Mouse (Mus musculus) lung, postnatal 10 days (tissue): ENCODE data around the gene Ugt1a9.
"Not testable (repeated sequence)": the region's sequence is repeated elsewhere in the genome, so short reads cannot be mapped to it uniquely, and the experiment has no call there.

Experiments
- DNase-seq: peaks from one replicate; pipeline ENCODE4 v3.0.0; 2021

Gene Ugt1a9

DNA sequence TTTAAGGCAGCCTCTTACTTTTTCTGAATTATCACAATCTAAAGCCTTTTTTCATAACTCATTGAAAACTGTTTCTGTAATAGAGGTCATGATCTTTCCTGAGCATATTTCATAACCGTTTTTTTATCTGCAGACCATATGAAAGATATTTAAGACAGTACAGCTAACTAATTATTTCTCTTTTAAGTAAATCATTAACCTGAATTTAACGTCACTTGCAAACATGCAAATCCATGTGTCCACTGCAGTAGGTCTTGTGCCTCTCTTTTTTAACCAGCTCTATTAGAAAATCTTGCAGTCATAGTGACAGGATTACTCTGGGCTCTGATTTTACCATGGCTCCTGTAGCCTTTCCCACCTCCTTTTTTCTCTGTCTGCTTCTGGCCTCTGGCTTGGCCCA lies at the start of gene Ugt1a9:
Gene Ugt1a9 (plus strand): TSS at position 306 of the 400 bp plus-strand sequence.
- DNase-seq, result no peak

DNA sequence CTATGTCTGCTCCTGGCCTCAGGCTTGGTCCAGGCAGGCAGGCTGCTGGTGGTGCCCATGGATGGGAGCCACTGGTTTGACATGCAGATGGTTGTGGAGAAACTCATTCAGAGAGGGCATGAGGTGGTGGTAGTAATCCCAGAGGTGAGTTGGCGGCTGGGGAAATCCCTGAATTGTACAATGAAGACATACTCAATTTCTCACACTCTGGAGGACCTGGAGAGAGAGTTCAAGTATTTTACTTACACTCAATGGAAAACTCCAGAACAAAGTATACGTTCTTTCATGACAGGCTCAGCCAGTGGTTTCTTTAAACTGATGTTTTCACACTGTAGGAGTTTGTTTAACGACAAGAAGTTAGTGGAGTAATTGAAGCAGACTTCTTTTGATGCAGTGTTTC lies 45.4 kb upstream of the Ugt1a9 start:
- DNase-seq, result not testable (repeated sequence)

DNA sequence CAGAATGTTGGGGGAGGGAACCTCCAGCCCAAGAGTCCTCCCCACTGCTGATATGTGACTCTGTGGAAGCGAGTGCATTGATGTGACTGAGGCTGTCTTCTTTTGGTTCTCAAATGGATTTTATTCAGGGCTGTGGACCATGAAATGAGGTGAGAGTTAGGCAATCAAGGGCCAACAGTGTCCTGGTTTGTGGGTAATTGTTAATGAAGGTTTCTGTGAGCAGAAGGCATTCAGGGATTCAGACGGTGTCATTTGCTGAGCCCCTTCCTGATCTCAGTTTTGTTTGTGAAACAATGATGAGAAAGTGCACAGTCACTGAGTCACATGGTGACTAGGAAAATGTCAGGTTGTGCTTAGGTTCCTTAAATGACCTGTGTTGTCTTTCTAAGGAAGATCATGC lies 27.6 kb upstream of the Ugt1a9 start:
- DNase-seq, result not testable (repeated sequence)

DNA sequence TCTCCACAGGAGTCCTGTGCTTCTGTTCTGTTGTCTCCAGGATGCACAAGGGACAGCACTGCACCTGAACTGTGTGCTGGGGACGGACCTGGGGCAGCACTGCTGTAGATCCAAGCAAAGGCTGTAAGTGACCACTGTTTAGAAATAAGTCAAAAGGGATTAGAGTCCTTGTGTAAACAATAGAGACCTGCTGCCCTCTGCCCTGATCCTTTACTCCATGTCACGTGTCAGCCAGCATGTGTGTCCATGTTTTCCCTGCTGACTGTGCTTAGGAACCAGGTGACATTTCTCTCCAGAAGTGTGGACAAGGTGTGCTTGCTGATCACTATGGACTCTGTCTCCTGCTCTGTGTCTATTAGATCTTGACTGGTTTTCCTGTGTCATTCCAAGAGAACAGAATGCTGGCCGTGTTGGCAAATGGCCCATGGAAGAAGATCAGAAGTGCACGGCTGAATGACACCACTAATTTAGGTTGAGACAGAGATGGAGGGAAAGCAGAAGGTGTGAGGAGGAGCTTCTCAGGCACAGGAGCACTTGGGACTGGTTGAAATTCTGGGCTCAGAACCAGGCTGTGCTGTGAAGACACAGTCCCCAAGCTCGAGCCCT lies 25.7 kb upstream of the Ugt1a9 start:
- not testable (repeated sequence) for DNase-seq

DNA sequence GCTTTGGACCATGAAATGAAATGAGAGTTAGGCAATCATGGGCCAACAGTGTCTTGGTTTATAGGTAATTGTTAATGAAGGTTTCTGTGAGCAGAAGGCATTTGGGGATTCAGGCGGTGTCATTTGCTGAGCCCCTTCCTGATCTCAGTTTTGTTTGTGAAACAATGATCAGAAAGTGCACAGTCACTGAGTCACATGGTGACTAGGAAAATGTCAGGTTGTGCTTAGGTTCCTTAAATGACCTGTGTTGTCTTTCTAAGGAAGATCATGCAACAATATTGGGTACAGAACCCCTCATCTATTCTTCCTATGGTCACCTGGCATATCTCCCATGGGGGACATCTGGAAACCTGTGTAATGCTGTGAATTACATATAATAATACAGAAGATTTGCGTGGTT lies 23.2 kb upstream of the Ugt1a9 start:
- not testable (repeated sequence) for DNase-seq

DNA sequence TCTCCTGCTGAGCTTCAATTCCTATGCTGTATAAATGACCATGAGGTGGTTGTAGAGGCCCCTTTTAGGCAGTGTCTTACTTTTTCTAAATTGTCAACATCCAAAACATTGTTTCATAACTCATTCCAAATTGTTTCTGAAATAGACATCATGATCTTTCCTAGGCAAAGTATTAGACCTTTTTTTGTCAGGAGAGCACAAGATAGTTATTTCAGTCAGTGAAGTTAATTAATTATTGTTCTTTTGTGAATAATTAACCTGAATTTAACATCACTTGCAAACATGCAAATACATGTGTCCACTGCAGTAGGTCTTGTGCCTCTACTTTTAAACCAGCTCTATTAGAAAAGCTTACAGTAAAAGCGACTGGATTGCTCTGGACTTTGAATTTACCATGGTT lies 15.5 kb upstream of the Ugt1a9 start, which contains the start of gene Ugt1a10:
Gene Ugt1a10 (plus strand): TSS at position 301 of the 400 bp plus-strand sequence.
- no peak for DNase-seq

DNA sequence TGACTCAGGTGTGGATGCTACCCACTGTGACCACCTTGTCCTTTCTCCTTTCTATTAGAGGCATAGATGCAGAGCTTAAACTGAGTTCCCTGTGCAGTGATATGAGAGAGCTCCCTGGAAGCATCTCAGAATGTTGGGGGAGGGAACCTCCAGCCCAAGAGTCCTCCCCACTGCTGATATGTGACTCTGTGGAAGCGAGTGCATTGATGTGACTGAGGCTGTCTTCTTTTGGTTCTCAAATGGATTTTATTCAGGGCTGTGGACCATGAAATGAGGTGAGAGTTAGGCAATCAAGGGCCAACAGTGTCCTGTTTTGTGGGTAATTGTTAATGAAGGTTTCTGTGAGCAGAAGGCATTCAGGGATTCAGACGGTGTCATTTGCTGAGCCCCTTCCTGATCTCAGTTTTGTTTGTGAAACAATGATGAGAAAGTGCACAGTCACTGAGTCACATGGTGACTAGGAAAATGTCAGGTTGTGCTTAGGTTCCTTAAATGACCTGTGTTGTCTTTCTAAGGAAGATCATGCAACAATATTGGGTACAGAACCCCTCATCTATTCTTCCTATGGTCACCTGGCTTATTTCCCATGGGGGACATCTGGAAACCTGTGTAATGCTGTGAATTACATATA lies 4.0 kb upstream of the Ugt1a9 start:
- not testable (repeated sequence) for DNase-seq

DNA sequence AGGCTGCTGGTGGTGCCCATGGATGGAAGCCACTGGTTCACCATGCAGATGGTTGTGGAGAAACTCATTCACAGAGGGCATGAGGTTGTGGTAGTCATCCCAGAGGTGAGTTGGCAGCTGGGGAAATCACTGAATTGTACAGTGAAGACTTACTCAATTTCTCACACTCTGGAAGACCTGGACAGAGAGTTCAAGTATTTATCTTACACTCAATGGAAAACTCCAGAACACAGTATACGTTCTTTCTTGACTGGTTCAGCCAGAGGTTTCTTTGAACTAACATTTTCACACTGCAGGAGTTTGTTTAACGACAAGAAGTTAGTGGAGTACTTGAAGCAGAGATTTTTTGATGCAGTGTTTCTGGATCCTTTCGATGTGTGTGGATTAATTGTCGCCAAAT lies 302 bp downstream of the Ugt1a9 start:
- no peak for DNase-seq

DNA sequence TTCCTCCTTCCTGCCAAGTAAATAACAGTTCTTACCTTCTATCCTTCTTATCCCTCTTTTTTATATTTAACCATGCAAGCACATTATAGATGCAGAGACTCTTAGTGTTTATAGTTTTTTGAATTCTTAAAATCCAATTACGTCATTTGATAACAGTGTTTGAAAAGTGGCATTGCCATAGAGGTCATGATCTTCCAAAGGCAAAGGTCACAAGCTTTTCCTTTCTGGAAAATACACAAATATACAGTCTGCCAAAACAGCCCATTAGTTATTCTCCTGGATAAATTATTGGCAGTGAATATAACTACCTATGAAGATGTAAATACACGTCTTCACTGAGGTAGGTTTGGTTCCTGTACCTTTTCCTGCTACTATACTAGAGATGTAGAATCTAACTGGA lies 3.9 kb downstream of the Ugt1a9 start:
- DNase-seq, result no peak

DNA sequence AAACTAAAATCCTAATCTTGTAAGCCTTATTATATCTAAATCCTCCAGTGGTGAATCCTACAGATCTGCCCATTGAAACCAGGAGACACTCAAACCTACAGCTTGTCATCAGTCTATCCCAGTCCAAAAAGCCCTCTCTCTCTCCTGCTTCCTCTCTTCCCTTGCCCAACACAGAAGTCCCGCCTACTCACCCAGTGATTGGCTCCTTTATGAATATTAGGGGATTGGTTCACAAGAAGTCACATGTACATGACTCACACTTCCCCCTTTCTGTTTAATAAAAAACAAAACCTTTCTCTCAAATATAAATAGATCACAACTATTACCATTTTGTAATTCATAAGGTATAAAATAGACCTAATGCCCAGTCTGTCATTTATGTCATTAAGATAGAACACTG lies 6.5 kb downstream of the Ugt1a9 start:
- DNase-seq, result no peak

DNA sequence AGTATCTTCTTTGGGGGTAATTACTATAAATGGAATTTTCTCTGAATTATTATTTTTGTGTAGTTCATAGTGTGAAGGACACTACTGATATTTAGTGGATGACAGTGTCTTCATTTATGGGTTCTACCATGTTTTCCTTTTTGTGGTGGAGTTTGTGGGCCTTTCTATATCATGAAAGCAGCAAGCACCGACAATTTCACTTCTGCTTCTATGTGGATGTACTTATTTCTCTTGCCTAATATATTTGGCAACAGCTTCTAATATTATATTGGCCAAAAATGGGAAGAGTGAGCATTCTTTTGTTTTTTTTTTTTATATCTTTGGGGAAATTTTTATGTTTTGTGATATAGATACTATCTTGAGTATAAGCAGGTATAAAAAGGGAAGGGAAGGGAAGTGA lies 11.1 kb downstream of the Ugt1a9 start:
- DNase-seq, result no peak

DNA sequence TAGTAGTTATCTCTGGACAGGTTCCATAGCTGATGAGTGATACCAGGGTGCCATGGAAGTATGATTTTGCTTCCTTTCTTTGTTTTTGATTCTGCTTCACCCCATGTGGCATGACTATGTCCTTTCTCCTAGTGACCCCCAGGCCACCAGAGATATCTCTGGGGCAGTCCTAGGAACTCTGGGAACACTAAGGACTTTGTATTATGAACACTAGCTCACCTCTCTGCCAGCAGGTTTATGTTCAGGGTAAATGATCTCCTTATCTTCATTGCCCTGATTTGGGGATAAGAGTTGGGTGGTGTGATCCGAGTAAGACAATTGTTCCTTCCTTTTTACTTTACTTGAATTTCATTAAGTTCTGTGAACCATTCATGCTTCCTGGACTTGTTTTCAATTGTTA lies 15.5 kb downstream of the Ugt1a9 start:
- no peak for DNase-seq

DNA sequence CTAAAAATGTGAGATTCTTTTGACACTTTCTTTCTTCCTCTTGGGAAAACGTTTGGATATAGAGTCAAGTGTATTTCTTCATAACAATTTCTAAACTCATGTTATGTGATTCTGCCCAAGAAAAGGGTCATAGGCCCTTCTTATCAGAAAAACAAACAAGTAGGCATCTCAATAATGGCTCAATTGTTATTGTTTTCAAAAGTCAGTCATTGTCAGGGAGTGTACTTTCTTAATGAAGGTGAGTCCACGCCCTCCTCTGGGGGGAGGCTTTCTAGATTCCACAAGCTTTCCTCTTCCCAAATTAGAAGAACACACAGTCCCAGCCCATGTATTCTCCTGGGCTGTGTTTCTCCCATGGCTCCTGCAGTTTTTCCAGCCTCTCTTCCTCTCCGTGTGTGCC lies 16.9 kb downstream of the Ugt1a9 start, which contains the start of gene Ugt1a8:
Gene Ugt1a8 (plus strand): TSS at position 301 of the 400 bp plus-strand sequence.
- no peak for DNase-seq

DNA sequence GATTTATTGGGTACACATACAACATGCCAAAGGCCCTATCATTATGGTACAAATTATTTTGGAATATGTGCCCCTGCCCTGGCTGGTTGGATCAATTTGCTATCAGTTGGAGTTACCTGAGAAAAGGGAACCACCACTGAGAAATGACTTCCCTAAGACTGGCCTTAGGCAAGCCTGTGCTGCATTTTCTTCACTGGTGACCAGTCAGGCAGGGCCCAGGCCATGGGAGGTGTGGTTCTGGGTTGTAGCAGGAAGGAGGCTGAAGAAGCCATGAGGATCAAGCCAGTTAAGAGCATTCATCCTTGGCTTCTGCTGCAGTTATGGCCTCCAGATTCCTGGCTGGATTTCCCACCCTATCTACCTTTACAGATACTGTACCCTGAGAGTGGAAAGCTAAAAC lies 21.7 kb downstream of the Ugt1a9 start:
- DNase-seq, result no peak

DNA sequence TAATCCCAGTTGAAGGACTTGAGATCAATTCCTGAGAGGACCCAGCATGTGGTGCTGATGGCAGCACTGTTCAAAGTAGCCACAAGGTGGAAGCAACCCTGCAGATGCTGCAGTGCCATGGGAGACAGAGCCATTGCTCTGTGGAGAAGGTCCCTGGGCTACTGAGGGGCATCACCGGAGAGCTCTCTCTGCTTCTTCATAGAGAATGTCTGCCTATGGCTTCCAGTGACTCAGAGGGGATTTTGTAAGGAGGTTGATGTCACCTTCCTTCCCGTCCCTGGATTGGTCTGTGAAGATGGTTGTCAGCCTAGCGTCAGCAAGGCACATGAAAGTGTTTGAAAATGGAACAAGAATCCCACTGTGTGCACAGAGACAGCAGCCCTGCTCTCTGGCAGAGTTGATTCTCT lies 23.7 kb downstream of the Ugt1a9 start:
- DNase-seq, result not testable (repeated sequence)

DNA sequence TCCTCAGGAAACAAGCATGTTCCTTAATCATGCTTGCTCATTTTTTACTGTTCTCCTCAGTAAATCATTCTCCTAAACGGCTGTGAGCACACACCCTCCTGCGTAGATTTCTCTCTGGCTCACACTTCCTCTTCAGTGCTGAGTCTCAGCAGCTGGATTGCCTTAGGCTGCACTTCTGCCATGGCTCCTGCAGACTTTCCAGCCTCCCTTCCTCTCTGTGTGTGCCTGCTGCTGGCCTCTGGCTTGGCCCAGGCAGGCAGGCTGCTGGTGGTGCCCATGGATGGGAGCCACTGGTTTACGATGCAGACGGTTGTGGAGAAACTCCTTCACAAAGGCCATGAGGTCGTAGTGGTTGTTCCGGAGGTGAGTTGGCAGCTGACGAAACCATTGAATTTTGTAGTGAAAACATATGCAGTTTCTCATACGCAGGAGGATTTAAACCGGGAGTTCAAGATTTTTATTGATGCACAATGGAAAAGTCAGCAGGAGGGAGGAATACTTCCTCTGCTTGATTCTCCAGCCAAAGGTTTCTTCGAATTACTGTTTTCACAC lies 24.4 kb downstream of the Ugt1a9 start, which contains the start of gene Ugt1a7c:
Gene Ugt1a7c (plus strand): TSS at position 122 of the 552 bp plus-strand sequence.
- DNase-seq, result peak; percentile 58

DNA sequence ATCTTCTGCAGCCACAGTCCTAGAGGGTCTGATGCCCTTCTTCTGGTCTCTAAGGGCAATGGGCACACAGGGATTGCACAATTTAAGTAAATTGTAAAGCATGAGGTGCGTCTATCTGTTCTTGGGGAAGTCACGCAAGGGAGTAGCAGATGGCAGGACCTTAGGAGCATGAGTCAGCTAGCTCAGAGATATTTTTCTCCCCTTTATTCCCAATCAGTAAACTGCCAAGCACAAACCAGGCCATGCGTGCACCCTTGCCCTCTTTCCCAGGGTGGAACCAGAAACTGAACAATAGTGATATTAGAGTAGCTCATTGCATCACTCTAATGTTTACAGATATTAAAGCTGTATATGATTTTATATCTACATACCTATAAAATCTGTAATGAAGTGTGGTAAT lies 27.9 kb downstream of the Ugt1a9 start:
- DNase-seq, result not testable (repeated sequence)

DNA sequence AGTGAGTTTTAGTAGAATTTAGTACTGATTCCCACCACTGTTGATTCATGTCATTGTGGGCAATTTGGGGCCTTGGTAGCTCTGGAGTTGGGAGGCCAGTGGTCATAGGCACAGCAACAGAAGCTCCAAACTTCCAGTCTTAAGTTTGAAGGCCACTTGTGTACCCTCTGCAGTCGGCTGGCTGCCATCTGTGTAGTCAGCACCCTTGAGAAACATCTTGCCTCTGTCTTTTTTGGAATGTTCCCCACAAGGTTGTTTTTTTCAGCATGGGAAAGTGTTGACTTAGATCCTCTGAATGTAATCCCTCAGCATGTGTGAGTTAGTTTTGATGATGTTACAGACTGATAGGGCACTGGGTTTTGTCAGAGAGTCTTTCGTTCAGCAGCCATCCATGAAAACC lies 29.1 kb downstream of the Ugt1a9 start:
- DNase-seq, result not testable (repeated sequence)

DNA sequence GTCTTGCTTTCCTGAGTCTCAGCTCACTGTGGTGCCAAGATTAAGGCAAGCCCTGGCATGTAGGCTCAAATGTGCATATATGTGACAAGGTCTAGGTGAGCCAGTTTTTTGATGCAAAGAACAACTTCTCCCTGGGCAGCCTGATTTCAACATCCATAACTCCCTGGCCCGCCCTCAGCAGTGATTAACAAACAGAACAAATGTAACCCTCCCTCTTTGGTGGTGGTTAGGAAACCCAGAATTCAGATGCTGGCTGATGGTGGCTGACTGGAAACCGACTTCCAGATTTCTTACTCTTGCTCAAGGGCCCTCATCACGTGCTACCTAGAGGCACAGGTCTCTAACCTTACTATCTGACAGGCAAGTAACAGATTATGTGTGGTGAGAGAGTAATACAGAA lies 32.4 kb downstream of the Ugt1a9 start, which contains the start of gene Ugt1a6b:
Gene Ugt1a6b (plus strand): TSS at position 234 of the 400 bp plus-strand sequence.
- peak; percentile 22 for DNase-seq

DNA sequence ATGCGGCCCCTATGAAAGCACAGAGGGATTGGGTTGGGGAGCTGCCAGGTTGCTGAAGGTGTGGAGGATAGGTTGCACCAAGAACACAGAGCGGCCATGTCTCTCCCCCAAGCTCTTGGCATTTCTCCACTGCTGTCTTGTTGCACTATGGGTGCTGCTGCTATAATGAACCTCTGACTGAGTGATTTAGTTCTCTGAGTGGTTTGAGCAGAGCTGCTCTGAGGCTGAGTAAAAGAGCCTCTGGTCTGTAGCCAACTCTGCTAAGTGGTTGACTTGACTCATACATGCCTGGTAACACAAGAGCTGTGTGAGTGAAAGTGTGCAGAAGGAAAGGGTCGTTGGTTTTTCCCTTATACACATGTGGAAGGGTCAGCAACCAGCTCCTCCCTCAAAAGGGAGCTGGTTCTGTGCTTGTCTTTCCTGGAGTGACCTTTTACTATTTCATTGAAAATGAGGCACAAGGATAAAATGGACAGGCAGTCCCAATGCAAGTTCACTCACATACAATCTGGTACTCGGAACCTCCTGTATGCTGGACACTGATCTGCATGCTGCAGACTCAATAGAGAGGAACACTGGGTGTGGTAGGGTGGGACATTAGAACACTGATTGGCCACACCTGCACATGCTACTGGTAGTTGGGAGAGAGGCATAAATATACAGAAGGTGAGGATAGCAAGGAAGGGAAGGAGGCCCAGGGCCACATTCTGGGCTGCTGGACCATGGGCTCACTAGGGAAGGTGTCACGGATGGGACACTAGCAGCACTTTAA lies 33.3 kb downstream of the Ugt1a9 start:
- not testable (repeated sequence) for DNase-seq

DNA sequence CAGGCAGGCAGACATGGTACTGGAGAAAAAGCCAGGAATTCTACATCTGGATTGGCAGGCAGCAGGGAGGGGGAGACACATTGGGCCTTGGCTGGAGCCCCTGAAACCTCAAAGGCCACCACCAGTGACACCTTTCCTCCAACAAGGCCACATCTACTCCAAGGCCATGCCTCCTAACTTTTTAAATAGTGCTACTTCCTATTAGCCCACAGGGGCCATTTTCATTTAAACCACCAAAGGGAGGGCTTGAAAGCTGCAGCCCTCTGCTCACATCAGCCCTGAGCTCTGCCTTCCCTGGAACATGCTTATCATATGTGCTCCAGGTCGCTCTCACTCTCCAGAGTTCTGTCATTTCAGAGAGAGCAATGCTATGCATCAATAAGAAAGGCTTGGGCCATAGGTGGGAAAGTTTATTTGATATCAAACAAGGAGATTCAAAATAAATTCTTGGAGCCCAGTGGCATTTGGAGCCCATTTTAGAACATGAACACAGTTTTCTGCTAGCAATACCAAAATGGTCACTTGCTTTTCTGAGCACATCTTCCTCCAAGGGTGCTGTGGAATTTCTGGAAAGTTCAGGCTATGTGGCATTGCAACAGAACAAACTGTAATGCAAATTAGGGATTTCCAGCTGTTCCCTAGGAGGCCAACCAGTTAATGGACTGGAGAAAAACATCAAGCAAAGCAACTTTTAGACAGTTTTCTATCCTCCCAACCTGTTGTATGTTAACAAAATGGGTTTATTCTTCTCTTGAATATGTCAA lies 34.2 kb downstream of the Ugt1a9 start:
- peak; percentile 16 for DNase-seq

DNA sequence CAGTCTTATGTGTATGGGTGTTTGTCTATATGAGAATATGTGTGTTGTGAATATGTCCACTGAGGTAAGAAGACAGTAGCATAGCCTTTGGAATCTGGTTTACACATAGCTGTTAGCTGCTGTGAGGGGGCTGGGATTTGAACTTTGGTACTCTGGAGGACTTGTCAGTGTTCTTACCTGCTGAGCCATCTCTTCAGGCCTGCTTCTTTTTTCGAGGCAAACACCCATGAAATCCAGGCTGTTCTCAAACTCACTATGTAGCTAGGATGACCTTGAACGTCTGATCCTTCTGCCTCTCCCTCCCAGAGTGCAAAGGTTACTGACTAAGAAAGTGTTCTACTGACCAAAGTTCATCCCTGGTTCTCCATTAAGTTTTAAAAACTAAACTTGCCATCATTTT lies 35.1 kb downstream of the Ugt1a9 start:
- no peak for DNase-seq
